Mouse (Mus musculus) heart, embryonic 14.5 days (tissue): Measurements from ENCODE around the gene Bicd2. TPM values are rescaled to one million over a fixed set of nuclear protein-coding genes. Genes with fewer than 3 reads are reported as not detected.
A peak's percentile ranks its signal among the peaks of the same experiment; 100 is the strongest.

Source experiments
- ATAC-seq: fragments of 200-750 bp; cut with Nextera tagmentation; 2 replicates; pipeline ENCODE4 v1.8.0; 2017; ENCODE audit warnings: low read depth, moderate TSS enrichment; ENCODE audit not compliant: insufficient number of reproducible peaks, insufficient read depth, low FRiP score
- H3K27ac ChIP-seq, 2 experiments: fragments of 200-500 bp in 1 of 2; fragments of 300-500 bp in 1 of 2; sonication (generic) in 1 of 2; replicated peaks in 1 of 2; 2 replicates each; pipeline ENCODE4 v1.5.1; 2012 to 2014; ENCODE audit warnings: low read depth in 2 of 2, low read length in 2 of 2, control low read depth in 1 of 2, mild to moderate bottlenecking in 1 of 2, mixed read lengths in 1 of 2; ENCODE audit not compliant: control insufficient read depth in 1 of 2, insufficient read depth in 1 of 2
- H3K27me3 ChIP-seq: fragments of 300-500 bp; sonication (generic); 2 replicates; pipeline ENCODE4 v1.6.1; 2014; ENCODE audit warnings: mild to moderate bottlenecking, low read length, control low read depth; ENCODE audit not compliant: control insufficient read depth, insufficient read depth
- H3K36me3 ChIP-seq: fragments of 300-500 bp; sonication (generic); 2 replicates; pipeline ENCODE4 v1.6.1; 2014; ENCODE audit warnings: mild to moderate bottlenecking, control low read depth, low read length, mixed read lengths; ENCODE audit not compliant: control insufficient read depth, insufficient read depth
- H3K4me1 ChIP-seq, 2 experiments: fragments of 200-500 bp in 1 of 2; fragments of 300-500 bp in 1 of 2; sonication (generic) in 1 of 2; 2 replicates each; pipeline ENCODE4 v1.6.1; 2012 to 2014; ENCODE audit warnings: low read length in 2 of 2, control low read depth in 1 of 2, mixed read lengths in 1 of 2; ENCODE audit not compliant: control insufficient read depth in 2 of 2, insufficient read depth in 2 of 2
- H3K4me2 ChIP-seq: fragments of 300-500 bp; sonication (generic); 2 replicates; pipeline ENCODE4 v1.6.1; 2014; ENCODE audit warnings: mild to moderate bottlenecking, low read length
- H3K4me3 ChIP-seq, 2 experiments: fragments of 200-500 bp in 1 of 2; fragments of 300-500 bp in 1 of 2; sonication (generic) in 1 of 2; 2 replicates each; pipeline ENCODE4 v1.5.1; 2012 to 2014; ENCODE audit warnings: low read length in 2 of 2, mild to moderate bottlenecking in 2 of 2, control low read depth in 1 of 2, low read depth in 1 of 2, moderate library complexity in 1 of 2; ENCODE audit not compliant: control insufficient read depth in 1 of 2, insufficient read depth in 1 of 2
- H3K9ac ChIP-seq: fragments of 300-500 bp; sonication (generic); 2 replicates; pipeline ENCODE4 v1.6.1; 2014; ENCODE audit warnings: mild to moderate bottlenecking, low read length
- H3K9me3 ChIP-seq: fragments of 300-500 bp; sonication (generic); 2 replicates; pipeline ENCODE4 v1.6.1; 2016; ENCODE audit warnings: low read length, control low read depth; ENCODE audit not compliant: control insufficient read depth
- WGBS: fragments of 180-500 bp; shearing (Covaris S2); extraction: QIAGEN DNeasy Blood & Tissue Kit; methylation state at CpG from one replicate; pipeline ENCODE4 v1.1.7; 2014; 5-methylcytosine and 5-hydroxymethylcytosine counted together
- polyA plus RNA-seq: library from polyadenylated mRNA; unstranded; fragments of >200 nt; fragmentation: Nextera tagmentation; extraction: Ambion mirVana; gene quantifications from 2 replicates; pipeline ENCODE4 v1.2.1, GENCODE M21; 2014

Bicd2 gene
- polyA plus RNA-seq, 1 experiment from 2014 or later: 47.3 TPM

GRCm38 (mm10) chr13:49353422-49353821 is 12.0 kb downstream of the Bicd2 start:
- H3K4me2 ChIP-seq: no peak overlapping the region
- no peak overlapping the region for H3K27ac ChIP-seq
- peaks cover 13% of the 10 kb centered on the region for H3K36me3 ChIP-seq
- no peak overlapping the region for H3K9ac ChIP-seq
- no peak for ATAC-seq
- no peaks in the 10 kb centered on the region for H3K9me3 ChIP-seq
- no peak overlapping the region for H3K4me3 ChIP-seq
- H3K4me1 ChIP-seq: peaks cover 22 to 60% of the 10 kb centered on the region in 2 experiments
- no peaks in the 10 kb centered on the region for H3K27me3 ChIP-seq

GRCm38 (mm10) chr13:49353991-49354507 is 12.7 kb downstream of the Bicd2 start:
- 72% methylated on average over 5 of the region's 5 CpGs for WGBS
- no peaks in the 10 kb centered on the region for H3K27me3 ChIP-seq
- H3K36me3 ChIP-seq: peaks cover 13% of the 10 kb centered on the region
- H3K4me3 ChIP-seq: no peak overlapping the region
- no peak overlapping the region for H3K27ac ChIP-seq
- no peak overlapping the region for H3K9ac ChIP-seq
- H3K9me3 ChIP-seq: no peaks in the 10 kb centered on the region
- peaks cover 19 to 54% of the 10 kb centered on the region in 2 experiments for H3K4me1 ChIP-seq
- no peak for ATAC-seq
- no peak overlapping the region for H3K4me2 ChIP-seq

DNA sequence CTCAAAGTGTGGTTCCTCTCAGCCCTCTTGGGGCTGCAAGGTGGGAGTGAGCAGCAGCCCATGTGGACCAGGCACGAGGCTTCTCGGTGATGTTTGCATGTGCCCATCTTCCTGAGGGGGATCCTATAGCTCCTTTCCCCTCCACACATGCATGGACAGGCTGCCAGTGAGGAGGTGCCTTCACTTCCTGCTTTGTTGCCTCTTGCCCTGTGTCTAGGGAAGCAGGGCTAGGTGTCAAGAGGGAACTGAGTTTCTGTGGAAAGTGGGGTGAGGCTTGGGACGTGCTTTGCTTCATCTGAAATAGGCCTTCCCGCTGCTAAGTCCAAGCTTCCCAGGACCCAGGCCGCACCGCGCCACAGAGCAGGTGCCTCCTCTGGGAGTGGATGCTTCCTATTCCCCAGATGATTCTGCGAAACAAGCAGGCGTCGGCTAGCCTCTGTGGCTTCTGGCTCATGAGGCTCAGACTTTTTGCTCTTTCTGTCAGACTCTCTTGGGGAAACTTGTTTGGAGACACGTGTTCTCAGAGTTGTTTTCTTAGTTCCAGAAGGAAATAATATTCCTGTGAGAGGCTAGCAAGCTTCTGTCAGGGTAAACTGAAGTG is 14.2 kb downstream of the Bicd2 start:
- Histone ChIP-seq H3K4me2 (no peak overlapping the region), H3K9ac (no peak overlapping the region), H3K4me1 (peaks cover 20 to 55% of the 10 kb centered on the region in 2 experiments), H3K4me3 (no peak overlapping the region), H3K27ac (0 out of 4 replicates have a peak overlapping the region, but pooled peaks of 1 of the 2 experiments have one; percentile 4), H3K9me3 (no peaks in the 10 kb centered on the region), H3K36me3 (peaks cover 9% of the 10 kb centered on the region), H3K27me3 (no peaks in the 10 kb centered on the region)
- WGBS: 83% methylated on average over 11 of the region's 11 CpGs
- ATAC-seq: no peak

DNA sequence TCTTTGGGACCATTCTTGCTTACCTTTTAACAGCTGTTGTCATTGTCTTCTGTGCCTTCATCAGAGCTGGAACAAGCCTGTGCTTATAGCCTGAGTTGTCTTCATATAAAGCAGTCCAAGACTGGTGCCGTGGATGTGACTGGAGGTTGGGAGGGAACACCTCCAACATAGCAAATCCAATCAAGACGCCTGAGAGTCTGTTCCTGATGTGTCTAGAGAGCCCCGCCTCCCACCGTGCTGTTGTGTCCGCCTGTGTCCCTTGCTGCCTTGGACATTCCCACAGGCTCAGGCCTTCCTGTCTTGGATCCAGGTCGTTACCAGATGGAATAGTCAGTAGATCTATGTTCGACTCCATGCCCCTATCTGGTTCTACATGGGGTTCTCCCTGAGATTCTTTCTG is 14.7 kb downstream of the Bicd2 start:
- WGBS: 83% methylated on average over 7 of the region's 7 CpGs
- no peak for ATAC-seq
- peaks cover 23 to 58% of the 10 kb centered on the region in 2 experiments for H3K4me1 ChIP-seq
- H3K36me3 ChIP-seq: peaks cover 9% of the 10 kb centered on the region
- H3K4me3 ChIP-seq: no peak overlapping the region
- 0 out of 4 replicates have a peak overlapping the region, but pooled peaks of 1 of the 2 experiments have one; percentile 4 for H3K27ac ChIP-seq
- no peaks in the 10 kb centered on the region for H3K9me3 ChIP-seq
- no peaks in the 10 kb centered on the region for H3K27me3 ChIP-seq
- no peak overlapping the region for H3K9ac ChIP-seq
- no peak overlapping the region for H3K4me2 ChIP-seq

- H3K9ac ChIP-seq: no peak overlapping the region
- no peak overlapping the region for H3K27ac ChIP-seq
- H3K4me1 ChIP-seq: peaks cover 29 to 56% of the 10 kb centered on the region in 2 experiments
- H3K36me3 ChIP-seq: peaks cover 9% of the 10 kb centered on the region
- ATAC-seq: no peak
- H3K4me3 ChIP-seq: no peak overlapping the region
- no peak overlapping the region for H3K4me2 ChIP-seq
- WGBS: 89% methylated on average over 8 of the region's 8 CpGs
- no peaks in the 10 kb centered on the region for H3K9me3 ChIP-seq
- no peaks in the 10 kb centered on the region for H3K27me3 ChIP-seq
Observed at GRCm38 (mm10) chr13:49357367-49358026, 16.1 kb downstream of the Bicd2 start.

DNA sequence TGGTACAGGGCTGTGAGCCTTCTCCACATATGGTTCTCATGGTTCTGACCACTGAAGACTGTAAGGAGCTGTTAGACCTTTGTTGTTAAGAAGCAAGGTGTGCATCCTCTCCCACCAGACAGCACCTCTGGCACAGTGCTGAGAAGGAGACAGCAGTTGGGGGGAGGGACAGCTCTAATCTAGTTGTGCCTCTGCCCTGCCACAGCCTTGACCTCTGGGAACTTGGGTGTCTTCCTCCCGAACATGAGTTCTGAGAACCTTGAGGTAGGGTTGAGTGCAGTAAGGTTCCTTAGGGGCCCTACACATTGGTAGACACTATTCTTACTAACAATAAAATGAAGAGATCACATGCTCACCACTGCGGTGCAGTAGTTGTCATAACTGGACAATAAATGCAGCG is 16.8 kb downstream of the Bicd2 start:
- H3K27ac ChIP-seq: no peak overlapping the region
- ATAC-seq: no peak
- H3K4me2 ChIP-seq: no peak overlapping the region
- no peak overlapping the region for H3K9ac ChIP-seq
- H3K9me3 ChIP-seq: no peaks in the 10 kb centered on the region
- H3K4me3 ChIP-seq: no peak overlapping the region
- peaks cover 28 to 56% of the 10 kb centered on the region in 2 experiments for H3K4me1 ChIP-seq
- H3K27me3 ChIP-seq: no peaks in the 10 kb centered on the region
- H3K36me3 ChIP-seq: peaks cover 9% of the 10 kb centered on the region
- 87% methylated on average over 3 of the region's 3 CpGs for WGBS

- 0 out of 2 replicates have a peak, but pooled peaks have one; percentile 19 for ATAC-seq
- Histone ChIP-seq H3K27ac (peak overlapping the region; percentile 95 to 98), H3K36me3 (peaks cover 8% of the 10 kb centered on the region), H3K27me3 (no peaks in the 10 kb centered on the region), H3K9me3 (no peaks in the 10 kb centered on the region), H3K4me3 (0 out of 4 replicates have a peak overlapping the region, but pooled peaks of 1 of the 2 experiments have one; percentile 13), H3K4me1 (peaks cover 29 to 58% of the 10 kb centered on the region in 2 experiments), H3K4me2 (peak overlapping the region; percentile 59), H3K9ac (peak overlapping the region; percentile 44)
- 3% methylated on average over 3 of the region's 3 CpGs for WGBS
Observed at GRCm38 (mm10) chr13:49360906-49361406, 19.6 kb downstream of the Bicd2 start.
